Mouse (Mus musculus) lung, postnatal 36 days (tissue): Measurements from ENCODE around the gene Dnah8.
"Not testable (repeated sequence)": the region's sequence is repeated elsewhere in the genome, so short reads cannot be mapped to it uniquely, and the experiment has no call there.

ENCODE experiments used
- DNase-seq: peaks from one replicate; pipeline ENCODE4 v3.0.0; 2022; ENCODE audit warnings: mixed read lengths

Gene Dnah8

GRCm38 (mm10) chr17:30609980-30610307, 14.2 kb upstream of the Dnah8 start:
- no peak for DNase-seq

GRCm38 (mm10) chr17:30610739-30611138, 13.4 kb upstream of the Dnah8 start:
- no peak for DNase-seq

- DNase-seq: peak; percentile 40
Observed at GRCm38 (mm10) chr17:30611221-30612074, 12.7 kb upstream of the Dnah8 start.

GRCm38 (mm10) chr17:30612075-30612859, 11.9 kb upstream of the Dnah8 start:
- peak; percentile 100 for DNase-seq

- DNase-seq: no peak
Observed at GRCm38 (mm10) chr17:30613350-30613749, 10.8 kb upstream of the Dnah8 start.

- no peak for DNase-seq
Observed at GRCm38 (mm10) chr17:30616203-30616602, 8.0 kb upstream of the Dnah8 start.

GRCm38 (mm10) chr17:30618136-30618891, 5.8 kb upstream of the Dnah8 start:
- no peak for DNase-seq

GRCm38 (mm10) chr17:30619153-30619552, 5.0 kb upstream of the Dnah8 start:
- DNase-seq: no peak

- no peak for DNase-seq
Observed at GRCm38 (mm10) chr17:30620548-30620947, 3.6 kb upstream of the Dnah8 start.

- DNase-seq: no peak
Observed at GRCm38 (mm10) chr17:30621450-30621849, 2.7 kb upstream of the Dnah8 start.

GRCm38 (mm10) chr17:30623200-30623599, 954 bp upstream of the Dnah8 start:
- DNase-seq: no peak

GRCm38 (mm10) chr17:30626719-30627118, 2.6 kb downstream of the Dnah8 start, which contains the start of gene Glo1:
Gene Glo1, minus strand, starts transcription at chr17:30626871.
- not testable (repeated sequence) for DNase-seq

- DNase-seq: peak; percentile 36
Observed at GRCm38 (mm10) chr17:30635367-30635766, 11.2 kb downstream of the Dnah8 start.

GRCm38 (mm10) chr17:30637714-30638113, 13.6 kb downstream of the Dnah8 start:
- DNase-seq: no peak

GRCm38 (mm10) chr17:30638996-30639395, 14.8 kb downstream of the Dnah8 start:
- no peak for DNase-seq

- no peak for DNase-seq
Observed at GRCm38 (mm10) chr17:30640896-30641295, 16.7 kb downstream of the Dnah8 start.

- no peak for DNase-seq
Observed at GRCm38 (mm10) chr17:30648770-30649169, 24.6 kb downstream of the Dnah8 start.

- no peak for DNase-seq
Observed at GRCm38 (mm10) chr17:30653010-30653409, 28.9 kb downstream of the Dnah8 start.

- DNase-seq: peak; percentile 12
Observed at GRCm38 (mm10) chr17:30657530-30658151, 33.5 kb downstream of the Dnah8 start.

- peak; percentile 95 for DNase-seq
Observed at GRCm38 (mm10) chr17:30658152-30658544, 34.0 kb downstream of the Dnah8 start.

- DNase-seq: no peak
Observed at GRCm38 (mm10) chr17:30662131-30662530, 38.0 kb downstream of the Dnah8 start.

GRCm38 (mm10) chr17:30663170-30663569, 39.0 kb downstream of the Dnah8 start:
- no peak for DNase-seq

- no peak for DNase-seq
Observed at GRCm38 (mm10) chr17:30664856-30665255, 40.7 kb downstream of the Dnah8 start.
